Mouse (Mus musculus) E14TG2a.4 (cell line): ENCODE data around the gene Lig3.

ENCODE experiments used
- CTCF ChIP-seq: conservative IDR thresholded peaks from 2 replicates; pipeline ENCODE4 v1.5.1; 2014; ENCODE audit warnings: low read length
- NANOG ChIP-seq: IDR thresholded peaks from 2 replicates; pipeline ENCODE4 v1.6.1; 2014; ENCODE audit warnings: borderline replicate concordance, low read length, mixed read lengths
- POU5F1 ChIP-seq: IDR thresholded peaks from 2 replicates; pipeline ENCODE4 v1.6.1; 2014; ENCODE audit warnings: low read length, borderline replicate concordance

- TF ChIP-seq CTCF (no peak), NANOG (no peak), POU5F1 (no peak)
Measured at GRCm38 (mm10) chr11:82852540-82852939, 71.6 kb downstream of the Lig3 start.
